Comparison of ENCODE assay signal across 8 mouse cellular contexts in genomic region chr1:133134881-133135280, GRCm38 (mm10). TPM values are rescaled to one million over a fixed set of nuclear protein-coding genes. Genes with fewer than 3 reads are reported as not detected.
DNase-seq lines count a peak whose midpoint lies in the region; ATAC-seq and TF ChIP-seq lines count a peak whose summit lies in the region.

No protein-coding gene starts in this region.

- peak; percentile 31 for DNase-seq in lung, adult 2 months
- DNase-seq in lung, postnatal 25 days (ENCODE audit: low spot score), result no peak
- no peak for DNase-seq in c-Kit-positive CD71-positive TER-119-positive erythroid progenitor cells, embryonic 14.5 days (ENCODE audit: low spot score)
- no peak for DNase-seq in frontal cortex, postnatal 36 days (ENCODE audit: low spot score in 2 of 2)
- no peak for DNase-seq in right cerebral cortex, adult 18-20 months

- H3K4me3 ChIP-seq in lung, adult 2 months (replicated peaks; ENCODE audit: extremely low read depth, low read depth, low read length), result peak overlapping the region; percentile 31
- H3K4me3 ChIP-seq in cortical plate, adult 2 months (ENCODE audit: insufficient read depth, low read length), result peak overlapping the region; percentile 95
- H3K4me3 ChIP-seq in hindbrain, embryonic 16.5 days (ENCODE audit: low read length), result peak overlapping the region; percentile 88
- H3K4me3 ChIP-seq in liver, embryonic 16.5 days (ENCODE audit: low read depth, low read length), result peak overlapping the region; percentile 75

- H3K9me3 ChIP-seq in hindbrain, embryonic 16.5 days (ENCODE audit: control insufficient read depth, low read length), result no peaks in the 10 kb centered on the region
- H3K9me3 ChIP-seq in liver, embryonic 16.5 days (replicated peaks; ENCODE audit: control insufficient read depth, low read length), result no peaks in the 10 kb centered on the region

- H3K27me3 ChIP-seq in hindbrain, embryonic 16.5 days (replicated peaks; ENCODE audit: control insufficient read depth, insufficient read depth, low read length), result no peaks in the 10 kb centered on the region
- no peaks in the 10 kb centered on the region for H3K27me3 ChIP-seq in liver, embryonic 16.5 days (ENCODE audit: control insufficient read depth, insufficient read depth, low read depth, low read length)

- peaks cover 5% of the 10 kb centered on the region; the same call in 1 of the 2 replicates for H3K36me3 ChIP-seq in hindbrain, embryonic 16.5 days (ENCODE audit: control insufficient read depth, insufficient read depth, low read length)
- H3K36me3 ChIP-seq in liver, embryonic 16.5 days (ENCODE audit: control insufficient read depth, insufficient read depth), result peaks cover 55% of the 10 kb centered on the region

- TF ChIP-seq CTCF in lung, adult 2 months (IDR thresholded peaks at IDR 0.05; ENCODE audit: insufficient read depth, low read length), result no peak
- TF ChIP-seq CTCF in cortical plate, adult 2 months (IDR thresholded peaks at IDR 0.05; ENCODE audit: extremely low read depth, insufficient read depth, low read length), result no peak

- TF ChIP-seq POLR2A in lung, adult 2 months (IDR thresholded peaks at IDR 0.05; ENCODE audit: borderline replicate concordance, extremely low read depth, low read depth, low read length), result no peak
- no peak for TF ChIP-seq POLR2A in cortical plate, adult 2 months (IDR thresholded peaks at IDR 0.05; ENCODE audit: extremely low read depth, insufficient read depth, low read length)

- H3K27ac ChIP-seq in cortical plate, adult 2 months (ENCODE audit: insufficient read depth, low read length), result no peak overlapping the region
- H3K27ac ChIP-seq in hindbrain, embryonic 16.5 days (ENCODE audit: low read depth, low read length), result no peak overlapping the region
- H3K27ac ChIP-seq in liver, embryonic 16.5 days (ENCODE audit: low read length), result 0 out of 2 replicates have a peak overlapping the region, but pooled peaks have one; percentile 34

- H3K4me1 ChIP-seq in lung, adult 2 months (ENCODE audit: control insufficient read depth, insufficient read depth, low read length), result peaks cover 15% of the 10 kb centered on the region
- H3K4me1 ChIP-seq in cortical plate, adult 2 months (ENCODE audit: control insufficient read depth, insufficient read depth, low read length), result peaks cover 3% of the 10 kb centered on the region
- H3K4me1 ChIP-seq in hindbrain, embryonic 16.5 days (ENCODE audit: control insufficient read depth, insufficient read depth, low read depth, low read length), result peaks cover 39% of the 10 kb centered on the region
- peaks cover 34% of the 10 kb centered on the region for H3K4me1 ChIP-seq in liver, embryonic 16.5 days (ENCODE audit: control insufficient read depth, low read depth, low read length)

- H3K9ac ChIP-seq in hindbrain, embryonic 16.5 days (ENCODE audit: low read depth, low read length), result peak overlapping the region; percentile 6; the same call in 1 of the 2 replicates
- peak overlapping the region; percentile 90 for H3K9ac ChIP-seq in liver, embryonic 16.5 days (ENCODE audit: low read depth, low read length)

- H3K4me2 ChIP-seq in hindbrain, embryonic 16.5 days (ENCODE audit: low read length), result peak overlapping the region; percentile 88
- H3K4me2 ChIP-seq in liver, embryonic 16.5 days (ENCODE audit: low read depth, low read length), result peak overlapping the region; percentile 81

- ATAC-seq in hindbrain, embryonic 16.5 days, result no peak
- no peak for ATAC-seq in liver, embryonic 16.5 days (ENCODE audit: low read depth)

- 2% methylated on average over 4 of the region's 4 CpGs for WGBS in lung, adult 2 months
- 43% methylated on average over 4 of the region's 4 CpGs for WGBS in hindbrain, embryonic 16.5 days
- WGBS in liver, embryonic 16.5 days (ENCODE audit: insufficient replicate concordance), result 2% methylated on average over 4 of the region's 4 CpGs

RNA-seq across cellular contexts. Expression of gene Ppp1r15b, which starts 3.9 kb away (rescaled TPM):
- 24.2 and 26.5 TPM in 2 replicates for polyA plus RNA-seq in lung, adult 2 months (2012; rRNA removed)
- 23.9 and 25.6 TPM in 2 replicates for polyA plus RNA-seq in cortical plate, adult 2 months (2012; rRNA removed)
- 22.2 and 29.1 TPM in 2 replicates for polyA plus RNA-seq in hindbrain, embryonic 16.5 days (2015; fragmentation: Nextera tagmentation; extraction: Ambion mirVana)
- 46.1 and 48.9 TPM in 2 replicates for polyA plus RNA-seq in liver, embryonic 16.5 days (2015; fragmentation: Nextera tagmentation; extraction: Ambion mirVana)

RNA-seq across cellular contexts. Expression of gene Plekha6, which starts 29.1 kb away (rescaled TPM):
- polyA plus RNA-seq in lung, adult 2 months (2012; rRNA removed), result 38.4 and 39.4 TPM in 2 replicates
- polyA plus RNA-seq in cortical plate, adult 2 months (2012; rRNA removed), result 82.2 and 83.2 TPM in 2 replicates
- polyA plus RNA-seq in hindbrain, embryonic 16.5 days (2015; fragmentation: Nextera tagmentation; extraction: Ambion mirVana), result 15.0 TPM in 2 replicates
- 2.8 and 3.7 TPM in 2 replicates for polyA plus RNA-seq in liver, embryonic 16.5 days (2015; fragmentation: Nextera tagmentation; extraction: Ambion mirVana)

Comparison
In these comparisons a context has a peak if more than half of its experiments do, and no peak if none do; other contexts are left out.
1. H3K4me3 ChIP-seq: peak in every context shown above with its lines; median percentile 95 in cortical plate, adult 2 months; 88 in hindbrain, embryonic 16.5 days; 75 in liver, embryonic 16.5 days; 31 in lung, adult 2 months.